ENCODE assay signal across 8 mouse cellular contexts in the genomic region with DNA sequence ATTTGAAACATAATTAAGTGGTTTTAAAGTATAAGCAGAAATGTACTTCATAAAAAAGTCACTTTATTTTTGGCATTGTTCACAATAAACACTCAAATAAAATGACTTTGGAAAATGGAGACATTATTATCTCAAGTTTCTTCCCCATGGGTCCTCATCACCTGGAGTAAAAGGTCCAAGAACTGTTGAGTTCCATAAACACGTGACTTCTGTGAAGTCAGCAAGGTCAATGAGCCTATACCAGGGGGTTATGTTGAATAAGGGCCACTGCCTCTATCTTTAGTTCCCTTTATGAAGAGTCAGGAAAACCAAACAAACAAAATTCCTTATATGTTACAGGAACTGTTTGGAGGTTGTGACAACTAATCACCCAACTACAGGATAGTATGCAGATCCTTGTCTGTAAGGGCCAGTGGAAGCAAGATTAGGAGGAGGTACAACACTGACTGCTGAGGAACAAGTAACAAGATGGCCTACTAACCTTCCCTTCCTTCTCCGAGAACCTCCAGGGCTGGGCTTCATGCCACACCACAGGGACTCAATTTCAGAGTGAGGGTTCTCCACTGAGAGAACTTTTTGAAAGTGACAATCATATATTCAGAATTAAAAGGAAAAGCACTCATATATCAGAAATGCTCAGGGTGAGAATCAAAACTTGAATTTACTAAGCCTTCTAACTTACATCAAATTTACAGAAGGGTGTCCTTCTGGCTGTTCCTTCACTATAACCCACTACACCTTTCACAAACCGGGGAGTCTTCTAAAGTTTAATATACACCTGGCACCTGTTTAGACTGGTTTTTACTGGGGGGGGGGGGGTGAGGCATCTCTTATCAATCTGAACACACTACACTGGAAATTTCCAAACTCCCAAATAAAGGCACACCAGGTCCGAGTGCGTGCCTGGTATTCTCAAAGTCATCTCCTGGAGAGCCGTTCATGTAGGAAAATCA.
DNase-seq lines count a peak whose midpoint lies in the region; ATAC-seq and TF ChIP-seq lines count a peak whose summit lies in the region.

No protein-coding gene starts in this region.

- no peaks in the 10 kb centered on the region for H3K9me3 ChIP-seq in kidney, postnatal 0 days (replicated peaks; ENCODE audit: low read length)
- H3K9me3 ChIP-seq in hindbrain, embryonic 10.5 days = no peaks in the 10 kb centered on the region

- ATAC-seq in kidney, postnatal 0 days (replicated peaks; ENCODE audit: low FRiP score, low read depth) = no peak
- ATAC-seq in megakaryocyte-erythroid progenitor cell, adult 5-6 weeks (replicated peaks; ENCODE audit: low FRiP score, low TSS enrichment, poor library complexity, severe bottlenecking) = 0 out of 2 replicates have a peak, but pooled peaks have one; percentile 12

- peak overlapping the region; percentile 57 for H3K4me2 ChIP-seq in kidney, postnatal 0 days (ENCODE audit: low read length)

- no peaks in the 10 kb centered on the region for H3K27me3 ChIP-seq in kidney, postnatal 0 days (ENCODE audit: insufficient read depth, low read length)
- H3K27me3 ChIP-seq in hindbrain, embryonic 10.5 days (ENCODE audit: insufficient read depth, poor library complexity, severe bottlenecking) = no peaks in the 10 kb centered on the region

- DNase-seq in kidney, postnatal 0 days (ENCODE audit: low spot score) = no peak
- no peak for DNase-seq in kidney, postnatal 25 days
- DNase-seq in c-Kit-negative CD71-positive TER-119-positive erythroid progenitor cells, embryonic 14.5 days (ENCODE audit: low read depth, low spot score) = peak; percentile 13
- no peak for DNase-seq in hindbrain, embryonic 10.5 days (ENCODE audit: low spot score)
- DNase-seq in adrenal gland, postnatal 4 days (ENCODE audit: low spot score in 2 of 2) = no peak
- DNase-seq in layer of hippocampus, adult 11-12 months (ENCODE audit: low spot score) = no peak
- DNase-seq in thymus, postnatal 25 days = no peak

- peak overlapping the region; percentile 93 for H3K4me3 ChIP-seq in kidney, postnatal 0 days (replicated peaks; ENCODE audit: low read depth, low read length)
- peak overlapping the region; percentile 86 for H3K4me3 ChIP-seq in hindbrain, embryonic 10.5 days

- peaks cover 9% of the 10 kb centered on the region for H3K4me1 ChIP-seq in kidney, postnatal 0 days (replicated peaks; ENCODE audit: insufficient read depth, low read length)
- H3K4me1 ChIP-seq in hindbrain, embryonic 10.5 days (replicated peaks) = peaks cover 21% of the 10 kb centered on the region

- peak overlapping the region; percentile 97 for H3K27ac ChIP-seq in kidney, postnatal 0 days
- H3K27ac ChIP-seq in hindbrain, embryonic 10.5 days = peak overlapping the region; percentile 93; the same call in 1 of the 2 replicates

- H3K36me3 ChIP-seq in kidney, postnatal 0 days (ENCODE audit: insufficient read depth, low read length) = no peaks in the 10 kb centered on the region
- no peaks in the 10 kb centered on the region for H3K36me3 ChIP-seq in hindbrain, embryonic 10.5 days

- peak overlapping the region; percentile 96 for H3K9ac ChIP-seq in kidney, postnatal 0 days (ENCODE audit: low read depth, low read length)

- no peak for TF ChIP-seq CTCF in kidney, postnatal 0 days (IDR thresholded peaks at IDR 0.05; ENCODE audit: low read depth)

- WGBS in kidney, postnatal 0 days = 27% methylated on average over 6 of the region's 6 CpGs
- 52% methylated on average over 6 of the region's 6 CpGs for WGBS in hindbrain, embryonic 10.5 days
